Mouse (Mus musculus) retina, adult 2 months (tissue): ENCODE data around the gene Adamts17.

ENCODE experiments used
- DNase-seq: peaks from one replicate; pipeline ENCODE4 v3.0.0-alpha.2; 2012; ENCODE audit warnings: low read depth, low spot score

Gene Adamts17

GRCm38 (mm10) chr7:67031284-67031683 is 191.7 kb downstream of the Adamts17 start:
- no peak for DNase-seq

DNA sequence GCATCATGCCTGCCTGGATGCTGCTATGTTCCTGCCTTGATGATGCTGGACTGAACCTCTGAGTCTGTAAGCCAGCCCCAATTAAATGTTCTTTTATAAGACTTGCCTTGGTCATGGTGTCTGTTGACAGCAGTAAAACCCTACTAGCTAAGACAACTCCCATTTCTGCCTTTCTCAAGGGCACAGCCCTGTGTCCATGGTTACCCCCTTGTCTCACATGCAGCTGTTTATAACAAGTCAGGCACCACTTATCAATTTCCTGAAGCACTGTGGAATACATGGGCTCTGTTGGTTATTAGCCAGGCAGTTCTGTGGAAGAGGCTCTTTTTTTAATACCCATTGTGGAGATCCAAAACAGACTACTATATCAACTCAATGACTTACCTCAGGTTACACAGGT is 193.1 kb downstream of the Adamts17 start:
- no peak for DNase-seq

GRCm38 (mm10) chr7:67034369-67034768 is 194.8 kb downstream of the Adamts17 start:
- DNase-seq = no peak

DNA sequence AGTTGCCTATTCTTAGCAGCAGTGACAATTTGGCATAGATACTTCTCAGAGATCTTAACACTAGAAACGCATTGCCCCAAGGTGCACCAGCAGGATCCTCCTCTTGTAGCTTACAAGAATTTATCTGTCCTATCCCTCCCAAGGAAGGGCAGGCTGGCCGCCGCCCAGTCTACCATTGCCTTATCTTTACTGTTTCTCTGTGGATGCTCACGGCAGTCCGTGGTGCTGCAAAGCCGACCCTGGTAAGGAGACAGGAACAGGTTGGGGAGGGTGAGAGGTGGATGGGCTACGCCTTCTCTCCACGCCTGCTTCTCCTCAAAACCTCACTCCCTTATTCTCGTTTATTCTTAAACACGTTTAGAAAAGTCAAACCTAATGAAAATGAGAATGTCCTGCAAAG is 195.7 kb downstream of the Adamts17 start:
- no peak for DNase-seq

DNA sequence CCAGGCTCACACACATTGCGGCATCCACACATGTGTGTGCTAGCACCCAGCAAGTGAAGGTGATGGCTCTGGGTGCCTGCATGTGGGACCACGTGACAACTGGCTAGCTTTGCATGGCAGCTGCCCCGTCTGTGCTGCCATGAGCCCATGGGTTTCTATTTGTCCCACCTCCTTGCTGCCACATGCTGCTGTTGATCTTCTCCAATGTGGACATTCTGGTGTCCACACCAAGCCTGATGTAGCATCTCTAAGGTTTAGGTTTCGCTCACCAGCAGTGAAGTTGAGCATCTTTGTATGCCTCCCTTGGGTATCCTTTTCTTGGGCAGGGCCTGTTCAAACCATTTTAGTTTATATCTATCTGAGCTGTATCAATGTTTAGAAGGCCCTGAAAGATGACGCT is 196.1 kb downstream of the Adamts17 start:
- DNase-seq = no peak

GRCm38 (mm10) chr7:67036502-67037485 is 197.3 kb downstream of the Adamts17 start:
- DNase-seq = no peak

- DNase-seq = no peak
Measured at GRCm38 (mm10) chr7:67037726-67038520, 198.4 kb downstream of the Adamts17 start.

DNA sequence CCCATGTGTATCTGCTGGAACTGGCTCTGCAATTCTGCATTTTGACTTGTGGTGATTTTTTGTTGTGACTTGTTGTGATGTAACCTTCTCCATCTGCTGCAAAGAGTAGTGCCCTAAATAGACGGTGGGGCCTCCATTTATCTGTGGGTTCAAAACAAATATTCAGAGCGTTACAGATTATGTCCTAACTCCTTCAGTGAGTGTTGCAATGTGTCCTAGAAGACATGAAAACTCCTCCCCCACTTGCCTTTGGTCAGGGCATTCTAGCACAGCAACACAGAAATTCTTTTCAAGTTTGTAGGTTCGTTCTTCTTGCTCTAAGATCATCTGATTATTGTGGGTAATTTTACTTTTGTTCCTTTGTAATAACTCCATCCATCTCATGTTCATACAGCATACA is 199.6 kb downstream of the Adamts17 start:
- no peak for DNase-seq

GRCm38 (mm10) chr7:67039861-67040260 is 200.3 kb downstream of the Adamts17 start:
- no peak for DNase-seq

GRCm38 (mm10) chr7:67041685-67042084 is 202.2 kb downstream of the Adamts17 start:
- no peak for DNase-seq

GRCm38 (mm10) chr7:67044121-67044817 is 204.7 kb downstream of the Adamts17 start:
- no peak for DNase-seq

GRCm38 (mm10) chr7:67045202-67045601 is 205.7 kb downstream of the Adamts17 start:
- no peak for DNase-seq

DNA sequence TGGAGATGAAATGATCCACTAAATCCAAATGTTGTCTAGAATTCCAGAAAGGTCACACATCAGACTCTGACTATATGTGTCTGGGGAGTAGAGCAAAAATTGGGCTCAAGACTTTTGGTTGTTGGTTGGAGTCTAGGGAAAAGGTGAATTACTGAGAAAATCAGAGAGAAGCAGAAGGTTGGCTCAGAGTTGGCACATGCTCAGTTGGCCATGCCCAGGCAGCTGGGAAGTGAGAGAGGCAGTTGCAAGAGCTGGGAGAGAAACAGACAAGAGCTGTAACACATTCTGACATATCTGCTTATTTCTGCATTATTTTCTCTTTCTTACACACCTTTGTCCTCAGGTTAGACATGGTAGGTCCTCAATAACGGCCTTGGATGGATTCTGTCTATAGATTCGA is 209.7 kb downstream of the Adamts17 start:
- DNase-seq = no peak

- no peak for DNase-seq
Measured at GRCm38 (mm10) chr7:67050424-67050823, 210.9 kb downstream of the Adamts17 start.

DNA sequence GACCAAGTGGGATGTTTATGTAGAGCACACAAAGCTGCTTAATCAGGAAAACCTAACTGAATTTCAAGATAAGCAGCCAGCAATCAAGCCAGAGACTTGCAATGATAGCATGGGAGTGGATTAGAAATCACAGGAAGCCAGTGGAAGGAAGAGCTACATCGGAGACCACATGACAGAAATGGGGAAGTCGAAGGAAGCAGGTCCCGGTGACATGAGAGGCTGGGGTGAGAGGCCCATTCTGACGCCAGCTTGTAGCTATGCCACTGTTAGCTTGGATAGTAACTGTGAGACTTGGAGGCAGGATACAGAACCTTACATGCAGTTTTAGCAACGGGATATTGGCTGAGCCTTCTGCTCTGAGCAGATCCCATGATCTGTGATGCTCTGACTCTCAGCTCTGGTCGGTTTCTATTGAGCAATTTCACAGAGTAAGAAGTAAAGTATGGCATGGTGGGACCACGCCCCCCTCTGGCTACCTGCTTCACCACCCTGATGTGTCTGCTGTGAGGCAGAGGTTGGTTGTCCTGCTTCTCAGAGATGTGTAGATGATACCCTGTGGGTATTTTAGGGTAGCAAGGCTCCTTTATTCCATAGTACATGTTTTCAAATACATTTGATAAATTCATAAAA is 211.7 kb downstream of the Adamts17 start:
- no peak for DNase-seq

- no peak for DNase-seq
Measured at GRCm38 (mm10) chr7:67054876-67055275, 215.3 kb downstream of the Adamts17 start.

- DNase-seq = no peak
Measured at GRCm38 (mm10) chr7:67055510-67055909, 216.0 kb downstream of the Adamts17 start.

DNA sequence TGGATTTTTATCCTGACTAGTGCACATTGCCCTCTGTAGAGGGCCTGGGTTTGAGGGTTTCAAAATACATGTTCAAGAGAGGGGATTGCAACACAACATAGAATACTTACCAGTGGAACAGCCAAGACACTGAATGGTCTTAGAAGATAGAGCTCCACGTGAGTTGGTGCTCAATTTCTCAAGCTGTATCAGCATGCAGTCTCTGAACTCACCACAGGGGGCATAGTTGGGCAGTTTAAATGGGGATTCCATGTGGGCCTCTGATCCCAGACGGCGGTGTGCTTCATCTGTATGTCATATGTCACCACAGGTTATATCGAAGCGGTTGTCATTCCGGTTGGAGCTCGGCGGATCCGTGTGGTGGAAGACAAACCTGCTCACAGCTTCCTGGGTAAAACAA is 222.2 kb downstream of the Adamts17 start:
- no peak for DNase-seq

- DNase-seq = no peak
Measured at GRCm38 (mm10) chr7:67062571-67062970, 223.0 kb downstream of the Adamts17 start.

DNA sequence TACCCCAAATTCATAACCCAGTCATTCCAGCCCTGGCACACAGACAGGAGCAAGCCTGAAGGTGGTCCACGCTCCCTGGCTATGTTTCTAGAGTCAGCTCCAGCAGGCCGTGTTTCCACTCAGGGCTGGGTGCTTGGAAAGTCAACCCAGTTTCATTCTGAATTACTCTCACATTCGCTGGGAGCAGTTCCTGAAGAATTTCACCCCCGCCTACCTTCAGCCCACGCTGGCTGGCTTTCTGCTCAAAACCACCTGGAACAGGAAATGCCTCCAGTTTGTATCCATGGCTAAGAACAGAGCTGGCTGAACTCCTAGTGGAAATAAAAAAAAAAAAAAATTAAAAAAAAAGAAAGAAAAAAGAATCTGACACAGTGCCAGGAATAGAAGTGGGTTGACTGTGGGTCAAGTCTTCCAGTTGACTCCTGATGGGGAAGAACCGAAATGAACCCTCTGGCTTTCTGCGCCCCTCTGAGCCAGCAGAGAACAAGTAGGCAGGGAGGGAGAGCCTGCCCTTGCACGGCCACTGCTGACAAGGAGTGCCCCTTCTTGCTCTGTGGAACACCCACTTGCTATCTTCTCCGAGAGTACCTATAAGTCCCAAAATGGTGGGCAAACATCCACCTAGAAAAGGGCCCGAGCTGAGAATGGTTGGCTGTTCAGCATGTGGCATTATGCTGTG is 225.2 kb downstream of the Adamts17 start:
- DNase-seq = no peak

DNA sequence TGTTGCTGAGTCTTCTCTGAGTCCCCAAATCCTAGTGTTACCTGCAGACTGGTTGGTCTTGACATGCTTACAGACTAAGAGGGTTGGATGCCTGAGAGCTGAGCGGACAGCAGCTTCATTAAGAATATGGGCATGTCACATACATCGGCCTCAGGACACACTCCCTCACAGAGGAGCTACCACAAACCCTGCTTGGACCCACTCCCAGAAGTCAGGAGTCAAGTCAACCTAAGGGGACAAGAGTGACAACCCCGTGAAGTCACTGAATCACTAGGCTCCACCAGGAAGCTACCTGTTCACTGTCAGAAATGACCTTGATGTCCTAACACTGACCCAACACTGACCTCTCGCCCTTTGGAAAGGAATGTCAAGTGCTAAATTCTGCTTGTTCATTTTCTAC is 226.1 kb downstream of the Adamts17 start:
- DNase-seq = no peak
